Mouse (Mus musculus) embryo, embryonic 9.5 days (tissue): ENCODE results near the gene Rassf6.

Source experiments
- DNase-seq: peaks from one replicate; pipeline ENCODE4 v3.0.0-alpha.2; 2017; ENCODE audit errors: extremely low spot score

Rassf6 gene

DNA sequence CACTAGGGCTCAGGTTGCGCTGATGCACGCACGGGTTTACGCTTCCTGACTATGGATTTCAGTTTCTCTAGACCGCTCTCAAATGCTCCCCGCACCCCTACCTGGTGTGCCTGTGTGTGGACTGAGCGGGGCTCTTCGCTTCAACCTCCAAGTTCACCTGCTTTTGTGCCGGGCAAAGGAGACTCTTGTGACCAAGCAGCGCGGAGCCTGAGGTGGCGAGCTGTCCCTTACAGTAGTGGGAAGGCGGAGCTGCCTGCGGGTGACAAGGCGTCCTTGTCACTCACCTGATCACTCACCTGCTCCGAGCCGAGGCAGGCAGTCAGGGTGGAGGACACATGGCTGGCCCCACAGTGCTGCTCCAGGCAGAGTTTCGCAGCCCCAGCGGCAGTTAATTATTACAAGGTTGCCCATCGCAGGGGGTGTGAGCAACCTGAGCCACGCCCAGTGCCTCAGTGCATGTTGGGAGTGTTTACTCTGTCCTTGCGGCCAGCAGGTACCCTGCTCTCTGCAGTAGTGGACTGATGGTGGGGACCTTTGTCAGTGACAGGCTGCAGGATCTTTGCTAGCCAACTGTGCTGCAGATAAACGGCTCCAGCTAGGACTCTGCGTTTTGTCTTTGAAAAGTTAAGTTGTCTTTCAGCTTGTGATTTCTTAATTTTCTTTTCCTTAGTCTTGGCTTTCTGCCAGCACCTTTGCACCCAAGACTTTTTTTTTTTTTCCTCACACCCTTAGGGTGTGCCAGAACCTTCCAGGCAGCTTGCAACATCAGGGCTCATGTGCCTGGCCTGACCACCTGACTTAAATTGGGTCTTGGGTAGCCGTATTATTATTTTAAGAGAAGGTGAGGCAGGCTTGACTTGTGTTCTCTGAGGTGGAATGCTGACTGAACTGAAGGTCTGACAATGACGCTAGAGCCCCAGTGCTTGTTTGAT lies at the start of gene Rassf6:
TSS of gene Rassf6 (minus strand) at position 372 of the 932 bp plus-strand sequence.
- DNase-seq: peak; percentile 39

DNA sequence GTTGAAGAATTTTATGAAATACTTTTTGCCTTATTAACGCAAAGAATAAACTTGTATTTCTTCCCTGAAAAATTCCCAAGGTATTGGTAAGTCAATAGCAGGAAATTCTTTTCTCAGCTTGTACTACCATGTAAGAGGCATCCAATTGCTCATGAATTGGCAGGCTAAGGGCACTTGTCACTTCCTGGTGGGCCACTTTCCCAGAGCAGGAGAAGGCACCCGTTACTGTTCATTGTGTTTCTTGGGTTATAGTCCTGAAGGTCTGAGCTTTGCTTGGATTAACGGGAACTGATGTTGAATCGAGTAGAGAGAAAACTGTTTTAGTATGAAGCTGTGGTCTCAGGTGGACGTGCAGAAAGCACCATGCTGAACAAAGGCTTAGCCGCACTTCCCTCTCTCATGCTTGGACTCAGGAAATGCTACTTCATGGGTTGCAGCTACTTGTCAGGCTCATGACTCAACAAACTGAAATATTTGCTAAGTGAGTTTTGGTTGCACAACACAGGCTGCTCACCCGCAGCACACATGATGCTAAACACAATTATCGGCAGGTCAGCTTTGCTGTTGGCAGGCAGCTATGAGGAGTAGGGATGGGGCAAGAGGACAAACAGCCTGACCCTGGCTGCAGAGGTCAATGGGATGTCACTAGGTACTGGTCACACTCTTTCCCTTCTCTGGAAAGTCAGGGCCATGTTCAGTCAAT lies 49.1 kb upstream of the Rassf6 start:
- no peak for DNase-seq

DNA sequence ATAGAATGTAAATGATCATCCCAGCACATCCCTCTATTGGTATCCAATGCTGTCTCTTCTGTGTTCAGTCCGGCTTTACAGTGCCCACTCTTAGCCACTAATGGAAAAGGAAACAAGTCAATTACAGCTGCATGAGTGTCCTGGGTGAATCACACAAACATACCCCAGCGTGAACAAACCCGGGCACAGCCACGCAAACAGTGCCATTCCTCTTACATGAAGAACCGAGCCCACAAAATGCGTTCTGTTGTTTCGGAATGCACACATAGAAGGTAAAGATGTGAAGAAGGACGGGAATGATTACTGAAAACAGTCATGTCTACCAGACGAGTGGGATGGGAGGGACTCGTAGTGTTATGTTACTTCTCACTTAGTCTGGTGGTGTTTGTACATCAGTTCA lies 47.5 kb upstream of the Rassf6 start:
- no peak for DNase-seq

GRCm38 (mm10) chr5:90684994-90685393 lies 44.5 kb upstream of the Rassf6 start:
- no peak for DNase-seq

DNA sequence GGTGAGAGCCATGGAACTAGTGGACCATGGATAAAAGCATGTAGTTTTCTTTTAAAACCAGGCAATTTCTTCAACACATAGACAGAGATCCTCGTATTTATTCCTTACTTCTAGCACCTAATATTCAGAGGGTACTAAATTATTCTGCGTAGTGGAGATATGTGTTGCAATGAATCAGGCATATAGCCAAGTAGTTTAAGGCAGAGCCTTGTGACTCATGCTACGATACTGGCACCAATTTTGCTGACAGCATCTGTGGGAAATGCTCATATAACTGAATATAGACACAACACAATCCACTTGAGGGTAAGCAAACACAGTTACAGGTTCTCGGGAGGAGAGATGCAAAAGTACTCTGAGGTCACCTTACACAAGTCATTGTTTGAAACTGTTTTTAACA lies 41.4 kb upstream of the Rassf6 start:
- no peak for DNase-seq

DNA sequence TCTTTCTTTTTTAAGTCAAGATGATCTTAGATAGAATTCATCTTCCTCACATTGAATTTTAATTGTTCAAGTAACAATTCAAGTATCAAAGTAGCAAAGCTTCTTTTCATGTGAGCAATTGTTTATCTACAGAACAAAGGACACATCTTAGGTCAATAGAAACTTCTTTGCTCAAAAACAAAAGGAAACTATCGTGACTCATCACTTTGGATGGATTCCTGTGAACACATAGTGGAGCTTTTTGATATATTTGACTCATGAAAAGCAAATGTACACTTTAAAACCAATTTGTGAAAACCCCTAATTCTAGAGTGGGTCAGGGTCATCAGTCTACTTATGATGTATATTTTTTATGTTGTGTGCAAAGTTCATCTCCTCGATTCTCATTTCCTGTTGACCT lies 37.1 kb upstream of the Rassf6 start:
- no peak for DNase-seq

DNA sequence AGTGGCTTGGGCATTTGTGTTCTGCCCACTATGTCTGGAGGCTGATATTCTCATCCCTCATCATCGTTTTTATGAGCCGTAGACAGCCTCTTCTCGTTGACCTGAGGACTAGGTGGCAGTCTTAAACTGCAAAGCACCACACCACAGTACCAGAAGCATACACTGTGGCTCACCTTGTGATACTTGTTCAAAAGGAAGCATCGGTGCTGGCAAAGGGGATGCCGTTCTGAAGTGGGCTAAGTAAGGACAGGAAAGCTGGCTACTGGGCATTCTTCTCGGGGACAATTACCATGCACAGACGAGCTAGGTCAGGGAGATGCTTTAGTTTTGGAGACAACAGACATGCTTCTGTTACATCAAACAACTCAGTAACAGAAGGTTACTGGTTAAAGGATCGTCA lies 21.4 kb upstream of the Rassf6 start:
- DNase-seq: no peak

GRCm38 (mm10) chr5:90661436-90661835 lies 21.0 kb upstream of the Rassf6 start:
- peak; percentile 53 for DNase-seq

GRCm38 (mm10) chr5:90660411-90660810 lies 20.0 kb upstream of the Rassf6 start:
- DNase-seq: no peak

DNA sequence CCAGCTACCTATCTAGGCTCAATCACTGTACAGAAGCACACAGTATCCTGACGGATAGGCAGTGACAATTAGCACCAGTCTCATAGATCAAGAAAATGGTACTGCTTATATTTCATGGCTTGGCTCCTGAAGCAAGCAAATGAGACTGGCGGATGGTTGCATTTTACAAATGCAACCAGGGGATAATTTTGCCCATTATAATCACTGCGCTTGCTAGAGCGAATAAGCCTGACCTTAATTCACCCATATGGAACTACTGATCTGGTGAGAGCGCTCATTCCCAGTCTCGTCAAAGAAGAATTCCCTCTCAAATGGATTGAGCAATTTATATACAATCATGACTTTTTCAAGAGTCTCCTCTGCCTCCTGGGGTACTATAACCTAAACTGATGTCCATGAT lies 16.2 kb upstream of the Rassf6 start:
- DNase-seq: no peak

GRCm38 (mm10) chr5:90655891-90656290 lies 15.4 kb upstream of the Rassf6 start:
- DNase-seq: no peak

DNA sequence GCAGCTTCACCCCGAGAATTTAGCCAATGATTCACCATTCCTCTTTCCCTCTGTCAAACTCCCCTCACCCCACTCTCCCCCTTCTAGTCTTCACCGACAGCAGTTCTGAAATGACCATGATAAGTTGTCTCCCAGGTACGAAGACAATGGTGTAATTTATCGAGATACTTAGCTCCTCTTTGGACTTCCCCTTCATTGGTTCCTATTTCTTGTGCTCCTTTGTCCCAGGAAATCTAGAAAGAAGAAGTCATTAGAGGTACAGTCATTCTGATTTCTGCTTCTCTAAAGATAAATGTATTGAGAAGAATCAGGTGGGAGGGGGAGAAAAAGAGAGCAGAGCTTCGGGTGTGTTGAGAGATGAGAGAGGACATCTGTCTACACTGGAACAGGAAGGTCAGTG lies 14.3 kb upstream of the Rassf6 start:
- no peak for DNase-seq

DNA sequence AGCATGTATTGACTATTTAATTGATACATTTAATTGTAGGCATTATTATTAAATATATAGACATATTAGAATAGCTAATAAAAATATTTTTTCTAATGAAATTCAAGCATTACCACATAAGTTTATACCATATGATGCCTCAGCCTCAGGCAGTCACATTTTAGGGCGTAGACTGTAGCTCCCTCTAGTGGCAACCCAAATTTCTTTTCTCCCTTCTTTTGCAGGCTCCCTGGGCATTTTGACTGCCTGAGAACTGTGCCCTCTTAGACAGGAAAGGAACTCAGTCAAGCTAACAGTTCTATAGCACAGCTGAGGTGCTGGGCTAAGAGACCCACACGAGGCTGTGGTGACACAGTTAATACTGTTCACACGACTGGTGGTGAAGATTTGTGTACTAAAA lies 12.3 kb upstream of the Rassf6 start:
- DNase-seq: peak; percentile 58

- DNase-seq: no peak
These were observed 10.2 kb upstream of the Rassf6 start for GRCm38 (mm10) chr5:90650466-90651150.

DNA sequence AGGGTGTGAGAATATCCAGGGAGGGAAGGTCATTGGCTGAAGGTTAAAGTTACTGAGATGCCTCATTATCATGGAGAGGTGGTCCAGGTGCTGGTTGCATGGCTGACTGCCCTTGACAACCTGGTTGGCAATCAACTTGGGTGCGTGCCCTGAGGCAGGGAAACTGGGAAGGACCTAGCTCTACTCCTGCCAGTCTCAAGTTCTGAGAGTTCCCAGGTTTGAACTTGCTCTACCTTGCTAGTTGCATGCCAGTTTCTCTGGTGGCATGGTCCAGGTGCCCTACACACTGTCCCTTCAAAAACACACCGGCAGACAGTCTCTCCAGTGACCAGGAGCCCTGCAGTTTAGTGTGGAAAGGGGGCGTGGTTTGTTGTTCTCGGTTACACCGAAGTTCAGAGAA lies 7.0 kb upstream of the Rassf6 start:
- DNase-seq: no peak

GRCm38 (mm10) chr5:90646398-90646797 lies 5.9 kb upstream of the Rassf6 start:
- no peak for DNase-seq

DNA sequence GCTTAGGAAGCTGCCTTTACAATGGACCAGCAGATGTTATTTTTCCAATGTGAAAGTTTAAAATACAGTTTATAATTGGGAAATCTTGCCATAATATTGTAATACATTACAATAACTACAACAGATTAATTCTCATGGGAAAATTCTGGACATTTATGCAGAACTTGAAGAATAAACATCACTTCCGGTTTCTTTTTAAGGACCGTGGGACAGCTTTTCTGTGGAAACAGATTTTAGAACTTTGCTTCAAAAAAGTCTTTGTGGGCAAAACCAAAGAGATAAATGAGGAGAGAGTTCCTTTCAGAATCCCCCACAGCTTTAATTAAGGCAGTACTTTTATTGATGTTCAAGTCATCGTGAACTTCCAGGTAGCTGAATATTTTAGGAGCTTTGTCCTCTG lies 5.1 kb upstream of the Rassf6 start:
- no peak for DNase-seq

DNA sequence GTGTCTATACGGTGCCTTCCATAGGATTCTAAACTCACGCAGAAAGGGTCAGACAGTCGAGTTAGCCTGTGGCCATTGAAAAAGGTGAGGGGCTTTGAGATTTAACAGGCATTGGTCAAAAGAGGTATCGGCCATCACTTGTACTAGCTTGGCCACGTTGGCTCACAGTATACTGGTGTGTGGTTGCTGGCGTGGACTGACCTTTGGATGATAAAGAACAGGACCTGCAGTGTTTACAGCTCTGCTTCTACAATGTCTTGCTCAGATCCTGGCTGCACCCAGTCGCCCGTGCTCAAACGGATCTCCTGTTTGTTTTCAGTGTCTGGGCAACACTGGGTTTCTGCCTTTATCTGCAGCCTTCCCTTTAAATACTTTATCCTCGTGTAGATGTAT lies 757 bp upstream of the Rassf6 start:
- DNase-seq: no peak

- no peak for DNase-seq
These were observed 5.6 kb downstream of the Rassf6 start for GRCm38 (mm10) chr5:90634885-90635284.

- no peak for DNase-seq
These were observed 11.9 kb downstream of the Rassf6 start for GRCm38 (mm10) chr5:90628530-90628929.

GRCm38 (mm10) chr5:90628011-90628410 lies 12.4 kb downstream of the Rassf6 start:
- DNase-seq: no peak

- no peak for DNase-seq
These were observed 13.0 kb downstream of the Rassf6 start for GRCm38 (mm10) chr5:90627423-90627822.
